Mouse (Mus musculus): ENCODE results near the gene Gm20873. TPM values are rescaled to one million over a fixed set of nuclear protein-coding genes. Genes with fewer than 3 reads are reported as not detected.

The Gm20873 gene
- polyA plus RNA-seq (2012; rRNA removed): not detected in 2 replicates

DNA sequence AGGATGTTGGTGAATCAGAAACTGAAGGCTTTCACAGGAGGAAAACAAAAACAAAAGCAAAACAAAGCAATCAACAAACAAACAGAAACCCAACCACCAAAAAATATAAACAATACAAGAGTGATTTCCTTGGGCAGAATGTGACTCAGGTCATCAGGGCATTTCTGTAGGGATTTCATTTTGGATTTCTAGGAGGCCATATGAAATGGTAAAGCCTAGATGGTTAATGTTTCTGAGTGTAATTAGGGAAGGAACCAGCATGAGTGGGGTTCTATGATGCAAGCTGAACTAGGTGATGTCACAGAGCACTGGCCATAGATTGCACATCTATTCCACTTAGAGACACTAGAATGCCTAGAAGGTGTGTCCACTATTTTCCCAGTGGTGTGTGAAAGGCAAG is at the start of gene Gm20873:
TSS of gene Gm20873 (plus strand) at position 301 of the 400 bp plus-strand sequence.

DNA sequence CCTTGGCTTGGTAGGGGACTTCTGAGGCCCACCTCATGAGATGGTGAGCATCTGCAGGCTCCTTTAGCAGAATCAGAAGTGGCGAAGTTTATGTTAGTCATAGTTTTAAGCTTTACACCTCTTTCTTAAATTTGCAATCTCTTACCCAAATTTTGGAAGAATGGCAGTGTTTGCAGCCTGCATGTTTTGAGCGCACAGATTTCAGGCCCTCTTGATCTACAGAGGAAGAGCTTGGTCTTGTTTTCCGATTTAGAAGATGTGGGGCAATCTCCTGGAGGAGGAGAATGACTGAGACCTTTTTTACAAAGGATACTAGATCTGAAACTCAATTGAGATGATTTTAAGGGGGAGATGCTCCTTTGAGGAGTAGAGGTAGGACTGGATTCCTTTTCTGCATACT is 29.0 kb upstream of the Gm20873 start, which contains the start of gene Gm21746:
TSS of gene Gm21746 (minus strand) at position 101 of the 400 bp plus-strand sequence.

Other genes with a start within 250 kb of the Gm20873 start
- not detected in 2 replicates for gene Gm21746, start 29.1 kb upstream of the Gm20873 start, polyA plus RNA-seq (2012; rRNA removed)